Mouse (Mus musculus): ENCODE measurements at regions not wholly inside any gene's neighbourhood (a gene's known extent, or its start where the extent isn't known, plus 50 kb on each side); places are given as distances from the start of the nearest gene placed in this dataset.

DNA sequence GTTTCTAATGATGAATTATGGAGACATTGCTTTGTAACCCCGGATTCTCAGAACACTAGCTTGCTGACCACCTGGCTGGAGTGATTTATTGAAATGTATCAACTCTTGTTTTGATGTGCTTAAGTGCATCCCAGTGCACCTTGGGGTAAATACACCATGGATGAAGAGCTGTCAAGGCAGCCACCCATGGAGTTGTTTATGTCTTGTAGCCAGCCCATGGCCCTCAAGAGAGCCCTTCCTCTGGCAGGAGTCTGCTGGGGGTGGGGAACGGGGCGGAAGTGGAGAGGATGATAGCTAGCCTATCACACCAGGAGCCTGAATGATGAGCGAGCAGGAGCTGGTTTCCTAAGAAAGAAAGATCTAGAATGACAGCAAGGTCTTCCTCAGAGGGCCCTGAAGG is 128.6 kb upstream of the A1bg start:
- DNase-seq (ENCODE audit: low spot score in 2 of 2): no peak

DNA sequence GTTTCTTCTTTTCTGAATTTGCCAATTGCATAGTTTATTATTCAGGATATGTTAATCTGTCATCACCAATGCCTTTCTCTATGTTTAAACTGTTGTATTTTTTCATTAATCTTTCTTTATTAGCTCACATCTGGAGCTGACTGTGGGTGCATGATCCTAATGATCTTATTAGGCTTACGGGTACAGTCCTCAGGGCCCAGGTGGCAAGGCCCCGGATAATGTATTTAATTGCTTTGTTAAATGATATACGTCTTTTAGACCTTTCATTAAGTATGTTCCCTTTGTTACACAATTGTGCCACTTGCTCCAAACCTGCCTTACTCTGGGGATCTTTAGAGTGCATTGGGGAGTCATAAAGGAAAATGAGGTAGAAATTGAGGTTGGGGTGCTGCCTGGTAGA is 86.7 kb upstream of the A1bg start:
- DNase-seq (ENCODE audit: low spot score in 2 of 2): no peak

DNA sequence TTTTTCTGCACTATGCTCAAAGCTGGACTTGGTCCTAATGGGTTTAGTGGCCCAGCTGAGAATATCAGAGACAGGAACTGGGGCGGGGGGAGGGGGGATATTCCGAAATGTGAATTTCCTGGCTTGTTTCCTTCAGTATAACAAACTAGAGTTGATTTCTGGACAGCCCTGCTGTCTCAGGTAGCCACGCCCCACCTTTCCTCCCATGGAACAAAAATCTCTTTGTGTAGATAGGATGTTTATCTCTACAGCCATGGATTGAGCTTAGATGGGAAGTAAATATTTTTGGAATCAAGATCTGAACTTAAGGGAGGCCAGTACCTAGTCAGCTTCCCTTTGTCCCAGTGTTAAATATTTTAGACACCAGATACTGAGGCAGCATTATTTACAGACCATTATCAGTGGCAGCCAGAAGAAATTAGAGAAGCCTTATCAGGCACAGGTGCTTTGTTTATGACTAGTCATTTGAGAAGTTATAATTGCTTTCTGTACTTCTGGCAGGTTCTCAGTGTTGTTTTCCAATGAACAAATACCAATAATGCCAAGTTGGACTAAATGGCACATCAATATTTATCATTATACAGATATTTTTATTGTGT is 84.7 kb upstream of the A1bg start:
- no peak for DNase-seq (ENCODE audit: low spot score in 2 of 2)

DNA sequence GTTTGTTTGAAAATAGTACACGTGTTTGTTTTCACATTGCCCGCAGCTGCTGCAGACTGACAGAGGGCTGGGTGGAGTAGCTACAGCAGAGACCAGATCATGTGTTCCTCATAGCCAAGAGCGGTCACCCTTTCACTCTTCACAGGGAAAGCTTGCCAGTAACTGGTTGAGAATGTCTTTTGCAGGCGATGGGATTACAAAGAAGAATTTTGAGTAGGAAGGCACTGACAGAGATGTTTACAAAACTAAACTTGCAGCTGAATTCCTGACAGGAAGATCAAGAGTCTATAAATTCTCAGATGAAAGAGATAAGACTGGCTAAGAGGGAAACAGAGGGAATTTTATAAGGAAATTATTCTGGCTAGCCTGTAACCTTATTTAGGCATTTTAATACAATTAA is 83.8 kb upstream of the A1bg start:
- DNase-seq (ENCODE audit: low spot score in 2 of 2): no peak

DNA sequence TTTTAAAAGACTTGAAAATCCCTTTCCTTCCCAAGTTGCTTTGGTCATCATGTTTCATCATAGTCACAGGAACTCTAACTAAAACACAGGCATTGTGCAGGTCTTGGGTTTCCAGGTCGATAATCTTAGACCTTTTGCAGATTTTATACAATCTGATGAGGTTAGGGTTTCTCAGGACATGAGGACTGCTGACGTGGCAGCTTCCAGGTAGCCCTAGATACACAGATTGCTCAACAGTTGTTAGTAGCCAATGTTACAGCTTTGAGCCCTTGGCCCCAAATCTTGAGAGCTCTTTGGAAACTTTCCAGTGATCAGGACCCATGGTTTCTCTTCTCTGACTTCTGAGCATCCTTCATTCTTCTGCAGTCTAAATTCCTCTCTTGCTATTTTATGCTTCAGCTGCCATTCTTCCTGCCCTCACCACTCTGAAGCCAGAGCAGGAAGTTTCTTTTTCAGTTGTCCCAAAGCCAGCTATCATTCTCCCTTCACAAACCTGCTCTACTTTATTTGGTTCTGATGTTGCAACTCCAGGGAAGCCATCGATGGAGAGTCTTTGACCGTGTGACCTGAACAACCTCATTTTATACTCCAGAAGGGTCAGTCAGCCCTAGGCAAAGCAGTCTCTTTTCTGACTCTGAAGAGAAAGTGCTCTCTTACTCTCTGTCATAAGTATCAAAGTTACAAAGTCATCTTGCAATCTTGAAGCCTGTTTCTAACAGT is 71.3 kb upstream of the A1bg start:
- DNase-seq (ENCODE audit: low spot score in 2 of 2): no peak

DNA sequence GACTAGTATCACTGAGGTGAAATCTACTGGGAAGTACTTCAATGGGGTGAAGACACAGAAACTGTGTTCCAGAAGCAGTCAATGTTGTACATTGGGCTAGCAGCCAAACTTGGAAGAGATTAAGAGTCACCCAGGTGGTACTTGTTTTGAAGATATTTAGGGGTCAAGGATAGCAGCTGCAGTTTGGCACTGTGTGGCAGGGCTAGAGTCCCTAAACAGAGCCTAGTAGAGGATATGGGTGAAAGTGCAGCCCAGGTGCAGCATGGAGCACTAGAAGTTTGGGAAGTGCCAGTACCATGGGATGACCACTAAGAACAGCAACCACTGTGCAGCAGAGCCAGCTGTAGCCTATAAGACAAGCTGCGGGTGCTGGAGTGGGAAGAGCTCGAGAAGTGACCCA is 70.6 kb upstream of the A1bg start:
- no peak for DNase-seq (ENCODE audit: low spot score in 2 of 2)

DNA sequence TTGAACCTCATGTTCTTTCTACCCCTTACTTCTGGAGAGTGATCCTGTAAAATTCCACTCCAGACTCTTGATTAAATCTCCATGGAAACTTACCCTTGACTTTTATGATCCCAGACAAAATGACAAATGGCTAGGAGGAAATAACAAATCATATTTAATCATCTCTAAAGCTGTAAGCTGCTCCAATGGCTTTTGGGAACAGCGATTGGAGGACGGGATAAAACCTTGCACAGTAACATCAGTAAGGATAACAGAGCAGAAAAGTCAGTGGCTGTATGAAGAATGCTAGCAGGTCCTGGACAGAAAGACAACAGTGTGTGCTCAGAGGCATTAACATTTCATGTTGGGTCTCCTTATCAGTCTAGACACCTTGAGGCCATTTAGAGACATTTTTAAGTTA is 59.8 kb upstream of the A1bg start:
- DNase-seq (ENCODE audit: low spot score in 2 of 2): no peak
